Mouse (Mus musculus): ENCODE results near the gene Arl4a. TPM values are rescaled to one million over a fixed set of nuclear protein-coding genes. Genes with fewer than 3 reads are reported as not detected.
A peak's percentile ranks its signal among the peaks of the same experiment; 100 is the strongest.

The Arl4a gene
- polyA plus RNA-seq, 1 experiment from 2014 or later, result 23.8 TPM

DNA sequence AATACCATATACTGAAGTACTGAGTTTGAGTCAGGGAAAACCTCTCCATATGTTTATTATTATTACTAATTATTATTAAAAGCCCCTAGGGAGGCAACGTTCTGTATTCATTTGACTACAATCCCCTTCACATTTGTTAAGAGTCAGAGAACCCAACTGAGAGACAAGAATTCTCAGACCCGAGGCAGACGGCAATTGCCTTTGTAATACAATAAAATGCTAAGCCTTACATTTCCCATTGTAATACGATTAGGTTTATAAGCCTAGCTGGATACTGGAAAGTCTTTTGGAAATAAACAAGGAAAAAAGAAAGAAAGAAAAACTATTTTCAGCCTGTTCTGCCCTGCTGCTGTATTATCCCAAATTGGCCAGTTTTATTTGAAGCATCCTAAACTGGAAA lies 40.2 kb downstream of the Arl4a start:
- no peaks in the 10 kb centered on the region for H3K27me3 ChIP-seq (ENCODE audit: low read depth, poor library complexity, severe bottlenecking)
- no peaks in the 10 kb centered on the region for H3K9me3 ChIP-seq (replicated peaks)
- no peak overlapping the region for H3K27ac ChIP-seq
- no peak overlapping the region for H3K4me3 ChIP-seq
- H3K4me1 ChIP-seq, result peaks cover 18% of the 10 kb centered on the region
- no peak for DNase-seq (ENCODE audit: low spot score)
- WGBS, result 36% methylated on average over 4 of the region's 4 CpGs
- H3K36me3 ChIP-seq, result no peaks in the 10 kb centered on the region

DNA sequence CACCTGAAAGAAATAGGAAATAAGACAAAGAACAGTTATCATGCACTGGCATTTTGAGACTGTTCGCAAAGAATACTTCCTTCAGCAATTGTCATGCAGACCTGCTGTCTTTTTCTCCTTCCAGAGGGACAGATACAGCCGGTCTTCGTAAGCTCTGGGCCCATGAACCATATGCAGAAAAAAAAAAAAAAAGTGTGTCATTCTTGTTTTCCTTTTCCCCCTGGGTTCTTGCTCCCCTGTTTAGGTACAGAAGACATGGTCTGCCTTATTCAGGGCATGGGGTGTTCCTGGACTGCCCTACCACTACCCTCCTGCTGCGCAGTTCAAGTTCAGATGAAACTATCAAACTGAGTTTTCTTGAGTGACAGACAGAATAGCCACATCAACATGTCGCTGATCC lies 41.8 kb downstream of the Arl4a start:
- DNase-seq (ENCODE audit: low spot score), result no peak
- H3K27ac ChIP-seq, result no peak overlapping the region
- H3K4me1 ChIP-seq, result peaks cover 18% of the 10 kb centered on the region
- H3K36me3 ChIP-seq, result no peaks in the 10 kb centered on the region
- no peak overlapping the region for H3K4me3 ChIP-seq
- WGBS, result 87% methylated on average over 5 of the region's 5 CpGs
- no peaks in the 10 kb centered on the region for H3K9me3 ChIP-seq (replicated peaks)
- no peaks in the 10 kb centered on the region for H3K27me3 ChIP-seq (ENCODE audit: low read depth, poor library complexity, severe bottlenecking)

DNA sequence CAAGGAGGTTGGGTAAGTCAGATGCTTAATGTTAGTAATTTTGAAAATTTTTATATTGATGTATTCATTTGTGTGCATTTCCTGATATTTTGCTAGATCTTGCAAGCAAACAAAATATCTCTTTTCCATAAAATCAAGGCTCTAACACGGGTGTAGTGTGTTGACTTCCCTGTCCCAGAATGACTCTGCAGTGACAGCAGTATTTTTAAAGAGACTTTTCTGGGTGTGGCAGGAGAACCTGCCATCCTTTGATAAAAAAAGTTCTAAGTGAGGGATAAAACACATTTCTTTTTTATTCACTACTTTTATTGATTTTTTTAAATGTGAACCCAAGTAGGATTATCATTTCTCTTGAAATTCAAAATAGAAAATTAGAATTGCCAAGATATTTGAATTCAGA lies 42.2 kb downstream of the Arl4a start:
- peaks cover 18% of the 10 kb centered on the region for H3K4me1 ChIP-seq
- H3K4me3 ChIP-seq, result no peak overlapping the region
- H3K27ac ChIP-seq, result no peak overlapping the region
- H3K9me3 ChIP-seq (replicated peaks), result no peaks in the 10 kb centered on the region
- DNase-seq (ENCODE audit: low spot score), result no peak
- H3K36me3 ChIP-seq, result no peaks in the 10 kb centered on the region
- WGBS, result 86% methylated on average over 1 of the region's 1 CpGs
- H3K27me3 ChIP-seq (ENCODE audit: low read depth, poor library complexity, severe bottlenecking), result no peaks in the 10 kb centered on the region

GRCm38 (mm10) chr12:39992767-39993302 lies 45.0 kb downstream of the Arl4a start:
- WGBS, result 86% methylated on average over 6 of the region's 6 CpGs

DNA sequence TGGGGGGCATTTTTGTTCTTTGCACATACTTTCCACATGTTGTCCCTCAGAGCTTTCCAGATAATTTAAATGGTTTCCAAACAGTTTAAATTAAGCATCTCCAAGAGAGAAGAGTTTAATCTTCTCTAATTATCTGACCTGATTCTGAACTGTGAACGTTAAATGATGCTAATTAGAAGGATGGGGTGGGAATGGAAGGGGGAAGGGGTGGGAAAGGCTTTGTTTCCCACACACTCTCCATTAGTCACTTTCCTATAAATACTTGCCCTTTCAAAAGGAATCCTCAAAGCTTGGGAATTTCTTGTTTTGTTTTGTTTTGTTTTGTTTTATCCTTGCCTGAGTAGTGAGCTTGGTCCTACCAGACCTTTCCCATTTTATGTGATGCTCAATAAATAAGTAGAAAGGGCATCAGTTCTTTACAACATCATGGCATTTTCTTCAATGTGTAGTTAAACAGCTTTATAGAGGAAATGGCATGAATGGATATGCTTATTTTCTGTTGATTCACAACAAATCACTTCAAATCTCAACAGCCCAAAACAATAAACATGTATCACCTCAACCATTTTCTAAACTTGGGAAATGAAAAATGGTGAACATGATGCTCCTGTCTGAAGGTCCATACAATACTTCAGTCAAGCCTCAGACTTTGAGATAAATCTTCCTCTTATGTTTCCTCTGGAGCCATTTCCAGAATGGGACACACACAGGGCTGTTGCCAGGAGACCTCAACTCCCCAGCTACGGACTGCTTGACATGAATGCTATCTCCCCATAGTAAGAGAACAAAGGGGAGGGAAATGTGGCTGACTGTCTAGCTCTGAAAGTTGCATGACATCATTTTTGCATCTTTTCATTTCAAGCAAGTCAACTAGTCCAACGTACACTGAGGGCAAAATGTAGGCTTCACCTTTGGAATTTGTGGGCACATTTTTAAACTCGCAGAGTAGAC lies 46.7 kb downstream of the Arl4a start:
- Histone ChIP-seq H3K4me1 (no peaks in the 10 kb centered on the region), H3K4me3 (no peak overlapping the region), H3K36me3 (no peaks in the 10 kb centered on the region), H3K27me3 (ENCODE audit: low read depth, poor library complexity, severe bottlenecking) (no peaks in the 10 kb centered on the region), H3K27ac (no peak overlapping the region), H3K9me3 (replicated peaks) (no peaks in the 10 kb centered on the region)
- DNase-seq (ENCODE audit: low spot score), result no peak
- WGBS, result 77% methylated on average over 4 of the region's 4 CpGs

More at GRCm38 (mm10) chr12:39992767-39993302, 45.0 kb downstream of the Arl4a start:
- Histone ChIP-seq H3K27me3 (ENCODE audit: low read depth, poor library complexity, severe bottlenecking) (no peaks in the 10 kb centered on the region), H3K27ac (no peak overlapping the region), H3K9me3 (replicated peaks) (no peaks in the 10 kb centered on the region), H3K36me3 (no peaks in the 10 kb centered on the region), H3K4me3 (no peak overlapping the region), H3K4me1 (peaks cover 2% of the 10 kb centered on the region)
- DNase-seq (ENCODE audit: low spot score), result no peak

DNA sequence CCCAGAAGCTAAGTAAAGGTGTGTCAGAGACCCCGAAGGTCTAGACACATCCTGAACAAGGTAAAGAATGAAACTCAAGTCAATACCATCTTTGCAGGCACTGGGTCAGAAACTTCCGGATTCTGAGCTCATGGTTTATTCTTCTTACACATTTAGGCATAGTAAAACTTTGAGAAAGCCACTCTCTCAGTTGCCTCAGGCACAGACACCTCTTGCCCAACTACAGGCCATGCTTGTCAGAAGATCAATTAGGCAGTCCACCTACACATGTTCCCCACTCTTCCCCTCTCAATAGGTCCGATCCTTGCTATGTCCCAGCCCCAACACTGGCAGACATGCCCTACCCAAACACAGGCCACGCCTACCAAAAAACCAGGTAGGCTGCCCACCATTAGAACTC lies 48.7 kb downstream of the Arl4a start:
- Histone ChIP-seq H3K4me1 (no peaks in the 10 kb centered on the region), H3K9me3 (replicated peaks) (no peaks in the 10 kb centered on the region), H3K27me3 (ENCODE audit: low read depth, poor library complexity, severe bottlenecking) (no peaks in the 10 kb centered on the region), H3K4me3 (no peak overlapping the region), H3K36me3 (no peaks in the 10 kb centered on the region), H3K27ac (no peak overlapping the region)
- DNase-seq (ENCODE audit: low spot score), result no peak
- 94% methylated on average over 4 of the region's 4 CpGs for WGBS

GRCm38 (mm10) chr12:39987177-39987576 lies 50.6 kb downstream of the Arl4a start:
- no peaks in the 10 kb centered on the region for H3K36me3 ChIP-seq
- no peak overlapping the region for H3K4me3 ChIP-seq
- DNase-seq (ENCODE audit: low spot score), result no peak
- H3K4me1 ChIP-seq, result no peaks in the 10 kb centered on the region
- no peak overlapping the region for H3K27ac ChIP-seq
- H3K27me3 ChIP-seq (ENCODE audit: low read depth, poor library complexity, severe bottlenecking), result no peaks in the 10 kb centered on the region
- no peaks in the 10 kb centered on the region for H3K9me3 ChIP-seq (replicated peaks)
- WGBS, result 93% methylated on average over 4 of the region's 4 CpGs

DNA sequence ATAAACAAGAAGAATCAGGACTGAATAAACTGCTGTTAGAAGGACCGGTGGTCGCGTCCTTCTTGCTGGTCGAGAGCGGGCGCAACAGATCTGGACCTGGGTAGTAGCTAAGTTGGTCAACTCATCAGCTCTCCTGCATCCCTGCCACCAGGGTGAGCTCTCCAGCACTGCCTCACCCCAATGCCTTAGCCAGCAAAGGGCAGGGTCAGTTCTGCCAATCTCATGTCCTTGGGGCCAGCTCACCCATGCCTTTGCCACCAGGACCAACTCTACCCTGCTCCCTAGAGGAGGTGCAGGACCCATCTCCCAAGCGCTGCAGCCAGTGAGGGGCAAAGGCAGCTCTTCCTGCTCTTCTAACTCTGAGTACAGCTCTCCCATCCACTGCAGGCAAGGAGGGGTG lies 52.2 kb downstream of the Arl4a start:
- no peak overlapping the region for H3K4me3 ChIP-seq
- no peaks in the 10 kb centered on the region for H3K27me3 ChIP-seq (ENCODE audit: low read depth, poor library complexity, severe bottlenecking)
- H3K36me3 ChIP-seq, result no peaks in the 10 kb centered on the region
- H3K9me3 ChIP-seq (replicated peaks), result no peaks in the 10 kb centered on the region
- no peak for DNase-seq (ENCODE audit: low spot score)
- WGBS, result 96% methylated on average over 7 of the region's 7 CpGs
- H3K4me1 ChIP-seq, result no peaks in the 10 kb centered on the region
- no peak overlapping the region for H3K27ac ChIP-seq

DNA sequence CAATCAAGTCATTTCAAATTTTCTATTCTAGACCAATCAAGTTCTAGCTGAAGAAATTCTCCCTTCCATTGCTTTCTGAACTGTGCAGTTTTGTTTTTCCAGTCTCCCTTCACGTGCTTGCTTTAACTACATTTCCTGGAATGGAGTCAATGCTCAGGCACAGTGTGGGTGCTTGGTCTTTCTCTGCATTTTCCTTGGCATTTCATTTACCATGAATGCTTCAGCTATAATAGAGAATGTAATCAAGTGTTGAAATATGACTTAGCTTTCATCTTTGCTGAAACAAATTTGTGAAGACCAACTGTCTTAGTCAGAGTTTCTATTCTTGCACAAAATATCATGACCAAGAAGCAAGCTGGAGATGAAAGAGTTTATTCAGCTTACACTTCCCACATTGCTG lies 58.0 kb downstream of the Arl4a start:
- Histone ChIP-seq H3K9me3 (replicated peaks) (no peaks in the 10 kb centered on the region), H3K36me3 (no peaks in the 10 kb centered on the region), H3K27ac (no peak overlapping the region), H3K4me1 (peaks cover 14% of the 10 kb centered on the region), H3K27me3 (ENCODE audit: low read depth, poor library complexity, severe bottlenecking) (no peaks in the 10 kb centered on the region), H3K4me3 (no peak overlapping the region)
- DNase-seq (ENCODE audit: low spot score), result no peak
- 94% methylated on average over 1 of the region's 1 CpGs for WGBS

- Histone ChIP-seq H3K27me3 (ENCODE audit: low read depth, poor library complexity, severe bottlenecking) (no peaks in the 10 kb centered on the region), H3K27ac (no peak overlapping the region), H3K4me3 (no peak overlapping the region), H3K4me1 (peaks cover 16% of the 10 kb centered on the region), H3K36me3 (no peaks in the 10 kb centered on the region), H3K9me3 (replicated peaks) (no peaks in the 10 kb centered on the region)
- 92% methylated on average over 5 of the region's 5 CpGs for WGBS
- no peak for DNase-seq (ENCODE audit: low spot score)
Observed at GRCm38 (mm10) chr12:39979066-39979465, 58.8 kb downstream of the Arl4a start.

DNA sequence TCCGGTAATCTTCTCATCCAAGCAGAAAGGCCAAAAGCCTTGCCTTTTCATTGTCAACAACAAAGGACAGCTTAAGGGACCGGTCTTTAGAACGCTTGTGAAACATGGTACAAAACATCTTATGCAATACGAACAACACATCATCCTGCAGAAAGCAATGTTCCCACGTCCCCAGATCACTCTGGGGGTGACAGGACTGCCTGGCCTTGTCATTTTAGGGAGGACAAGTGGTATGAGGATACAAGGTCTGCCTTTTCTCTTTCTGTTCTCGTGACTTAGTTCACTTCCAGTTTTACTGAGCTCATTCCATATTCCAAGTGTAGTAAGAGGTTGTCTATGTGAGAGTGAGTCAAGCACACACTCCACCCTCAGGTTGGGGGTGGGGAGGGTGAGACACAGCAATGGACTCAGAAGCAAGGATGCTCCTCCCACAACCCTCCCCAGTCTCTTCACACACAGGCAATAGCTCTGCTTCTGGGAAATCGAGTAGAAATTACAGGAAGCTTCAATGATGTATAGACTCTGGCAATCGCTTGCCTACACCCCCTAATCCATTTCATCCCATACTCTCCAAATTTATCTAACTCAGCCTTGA lies 59.7 kb downstream of the Arl4a start:
- Histone ChIP-seq H3K4me3 (no peak overlapping the region), H3K4me1 (peaks cover 16% of the 10 kb centered on the region), H3K9me3 (replicated peaks) (no peaks in the 10 kb centered on the region), H3K36me3 (no peaks in the 10 kb centered on the region), H3K27ac (no peak overlapping the region), H3K27me3 (ENCODE audit: low read depth, poor library complexity, severe bottlenecking) (no peaks in the 10 kb centered on the region)
- DNase-seq (ENCODE audit: low spot score), result no peak
- 88% methylated on average over 8 of the region's 8 CpGs for WGBS

DNA sequence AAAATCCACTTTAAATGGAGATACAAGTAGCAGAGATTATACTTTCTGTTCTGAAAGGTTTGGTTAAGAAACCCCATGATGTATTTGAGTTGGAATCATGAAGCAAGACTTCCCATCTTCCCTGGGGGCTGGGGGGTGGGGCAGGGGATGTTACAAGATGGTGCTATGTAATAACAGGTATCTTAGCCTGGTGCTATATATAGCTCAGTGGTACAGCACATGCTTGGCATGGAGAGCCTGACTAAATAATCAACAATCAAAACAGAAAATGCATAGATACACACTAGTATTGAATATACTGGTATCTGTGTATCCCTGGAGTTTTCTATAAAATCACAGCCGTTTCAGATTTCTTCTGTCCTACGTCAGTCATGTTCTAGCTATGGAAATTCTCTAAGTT lies 61.4 kb downstream of the Arl4a start:
- WGBS, result 93% methylated on average over 2 of the region's 2 CpGs
- Histone ChIP-seq H3K4me3 (no peak overlapping the region), H3K27me3 (ENCODE audit: low read depth, poor library complexity, severe bottlenecking) (no peaks in the 10 kb centered on the region), H3K36me3 (no peaks in the 10 kb centered on the region), H3K27ac (no peak overlapping the region), H3K9me3 (replicated peaks) (no peaks in the 10 kb centered on the region), H3K4me1 (peaks cover 16% of the 10 kb centered on the region)
- DNase-seq (ENCODE audit: low spot score), result no peak

GRCm38 (mm10) chr12:39975829-39976340 lies 61.9 kb downstream of the Arl4a start:
- Histone ChIP-seq H3K36me3 (no peaks in the 10 kb centered on the region), H3K27me3 (ENCODE audit: low read depth, poor library complexity, severe bottlenecking) (no peaks in the 10 kb centered on the region), H3K4me3 (no peak overlapping the region), H3K27ac (peak overlapping the region; percentile 42; the same call in 1 of the 2 replicates), H3K9me3 (replicated peaks) (no peaks in the 10 kb centered on the region), H3K4me1 (peaks cover 16% of the 10 kb centered on the region)
- DNase-seq (ENCODE audit: low spot score), result no peak
- WGBS, result 78% methylated on average over 9 of the region's 9 CpGs

Measured in limb, embryonic 10.5 days (tissue).